Comparison of ENCODE assay signal across 24 mouse cellular contexts in genomic region chrX:74070794-74071193, GRCm38 (mm10). TPM values are rescaled to one million over a fixed set of nuclear protein-coding genes. Genes with fewer than 3 reads are reported as not detected.
"Had no signal": no experiment of that assay in that cellular context is flagged by ENCODE, and none has a peak within 500 bp of the region (broad histone marks: within the 10 kb centered on the region; RNA-seq: fewer than 3 reads in every experiment).

No protein-coding gene starts in this region.

- H3K9me3 ChIP-seq: neural tube, embryonic 15.5 days; stomach, embryonic 15.5 days had no signal

- H3K27me3 ChIP-seq: neural tube, embryonic 15.5 days; stomach, embryonic 15.5 days had no signal

- H3K36me3 ChIP-seq: neural tube, embryonic 15.5 days; stomach, embryonic 15.5 days had no signal

- H3K4me3 ChIP-seq: neural tube, embryonic 15.5 days; stomach, embryonic 15.5 days had no signal

- H3K27ac ChIP-seq: neural tube, embryonic 15.5 days; stomach, embryonic 15.5 days; stomach, postnatal 0 days had no signal

- H3K4me1 ChIP-seq: neural tube, embryonic 15.5 days; stomach, embryonic 15.5 days had no signal

- DNase-seq: retina, postnatal 1 day; right cerebral cortex, adult 18-20 months; right cerebral cortex, postnatal 14 days; right cerebral cortex, postnatal 25 days; right cerebral cortex, postnatal 4 days; spleen, adult 18-20 months; thymus, adult 18-20 months; thymus, adult 2 months; thymus, postnatal 14 days; thymus, postnatal 25 days; thymus, postnatal 36 days; thymus, postnatal 4 days had no signal

- H3K9ac ChIP-seq: neural tube, embryonic 15.5 days; stomach, embryonic 15.5 days had no signal

RNA-seq across cellular contexts. Expression of gene Opn1mw, which starts 56.5 kb away (rescaled TPM):
- total RNA-seq: neutrophil, adult 5-6 weeks had no signal
- polyA plus RNA-seq: neural tube, embryonic 14.5 days; neural tube, embryonic 15.5 days; small intestine, adult 2 months; spleen, adult 2 months; stomach, embryonic 14.5 days; stomach, embryonic 15.5 days; stomach, embryonic 16.5 days; stomach, postnatal 0 days; testis, adult 2 months; thymus, adult 2 months; thymus, postnatal 0 days; urinary bladder, adult 2 months had no signal
